Mouse (Mus musculus) frontal cortex, adult 2 months (tissue): ENCODE measurements around the gene Fgfr2. TPM values are rescaled to one million over a fixed set of nuclear protein-coding genes. Genes with fewer than 3 reads are reported as not detected.
"Not testable (repeated sequence)": the region's sequence is repeated elsewhere in the genome, so short reads cannot be mapped to it uniquely, and the experiment has no call there.

Source experiments
- DNase-seq, 2 experiments: peaks; one replicate each; pipeline ENCODE4 v3.0.0; 2022; ENCODE audit warnings: low spot score in 1 of 2; ENCODE audit errors: extremely low spot score in 1 of 2
- polyA plus RNA-seq: library from polyadenylated mRNA; depleted of rRNA; stranded (reverse); fragments of >200 nt; gene quantifications from 2 replicates; pipeline ENCODE4 v1.2.3, GENCODE M21; 2012

Gene Fgfr2
- polyA plus RNA-seq, 1 experiment = 69.6 TPM

GRCm38 (mm10) chr7:133121080-133121607 is 2.0 kb downstream of the Fgfr2 start:
- no peak for DNase-seq

- no peak for DNase-seq
Measured at GRCm38 (mm10) chr7:133120221-133120751, 2.9 kb downstream of the Fgfr2 start.

- no peak for DNase-seq
Measured at GRCm38 (mm10) chr7:133117815-133118214, 5.3 kb downstream of the Fgfr2 start.

GRCm38 (mm10) chr7:133116542-133116941 is 6.6 kb downstream of the Fgfr2 start:
- no peak for DNase-seq

- DNase-seq = no peak
Measured at GRCm38 (mm10) chr7:133115886-133116285, 7.3 kb downstream of the Fgfr2 start.

GRCm38 (mm10) chr7:133114847-133115470 is 8.2 kb downstream of the Fgfr2 start:
- no peak for DNase-seq

GRCm38 (mm10) chr7:133113185-133113895 is 9.8 kb downstream of the Fgfr2 start:
- no peak for DNase-seq

- DNase-seq = no peak
Measured at GRCm38 (mm10) chr7:133112351-133112831, 10.8 kb downstream of the Fgfr2 start.

- no peak for DNase-seq
Measured at GRCm38 (mm10) chr7:133109442-133109841, 13.7 kb downstream of the Fgfr2 start.

GRCm38 (mm10) chr7:133108695-133109094 is 14.5 kb downstream of the Fgfr2 start:
- peak; percentile 37 to 64 for DNase-seq

- no peak for DNase-seq
Measured at GRCm38 (mm10) chr7:133102578-133102977, 20.6 kb downstream of the Fgfr2 start.

GRCm38 (mm10) chr7:133101070-133101469 is 22.1 kb downstream of the Fgfr2 start:
- DNase-seq = no peak

GRCm38 (mm10) chr7:133100178-133100577 is 23.0 kb downstream of the Fgfr2 start:
- DNase-seq = no peak

- no peak for DNase-seq
Measured at GRCm38 (mm10) chr7:133099266-133099665, 23.9 kb downstream of the Fgfr2 start.

- no peak for DNase-seq
Measured at GRCm38 (mm10) chr7:133098118-133098793, 24.9 kb downstream of the Fgfr2 start.

GRCm38 (mm10) chr7:133095610-133096009 is 27.5 kb downstream of the Fgfr2 start:
- not testable (repeated sequence) for DNase-seq

- DNase-seq = no peak
Measured at GRCm38 (mm10) chr7:133094711-133095495, 28.2 kb downstream of the Fgfr2 start.

GRCm38 (mm10) chr7:133094161-133094560 is 29.0 kb downstream of the Fgfr2 start:
- no peak for DNase-seq

GRCm38 (mm10) chr7:133093731-133094130 is 29.4 kb downstream of the Fgfr2 start:
- DNase-seq = no peak

GRCm38 (mm10) chr7:133090641-133091040 is 32.5 kb downstream of the Fgfr2 start:
- no peak for DNase-seq
